Mouse (Mus musculus) natural killer cell, adult 2 months (primary cell): ENCODE measurements at regions not wholly inside any gene's neighbourhood (a gene's known extent, or its start where the extent isn't known, plus 50 kb on each side); places are given as distances from the start of the nearest gene placed in this dataset.

ENCODE experiments used
- DNase-seq, 2 experiments: peaks; one replicate each; pipeline ENCODE4 v3.0.0; 2022; ENCODE audit warnings: low spot score in 2 of 2

DNA sequence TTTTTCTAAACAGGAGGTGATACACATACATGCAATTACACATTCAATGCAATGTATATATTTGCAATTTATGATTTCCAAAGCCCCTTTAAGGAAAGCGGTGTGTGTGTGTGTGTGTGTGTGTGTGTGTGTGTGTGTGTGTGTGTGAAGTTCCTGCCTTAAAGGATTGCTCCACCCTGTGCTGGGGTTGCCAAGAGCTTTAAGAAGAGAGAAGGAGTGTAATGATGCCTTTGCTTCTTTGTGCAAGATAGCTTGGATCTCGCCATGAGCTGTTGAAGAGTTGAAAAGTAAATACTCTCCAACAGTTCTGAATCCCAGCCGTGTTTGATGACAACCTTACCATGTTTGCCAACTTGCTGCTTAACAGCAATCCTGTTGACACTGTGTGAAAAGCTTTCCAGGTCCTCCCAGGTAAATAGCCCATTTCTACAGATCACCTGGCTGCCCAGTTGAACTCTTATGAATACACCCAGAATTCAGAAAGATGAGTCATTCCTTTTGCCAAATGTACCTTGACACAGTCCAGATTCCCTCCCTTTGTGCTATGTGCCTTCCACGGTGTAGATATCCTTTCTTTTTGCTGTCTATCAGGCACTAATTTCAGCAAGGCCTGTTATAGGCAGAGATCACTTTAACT lies 216.3 kb downstream of the Ikzf2 start:
- no peak for DNase-seq

DNA sequence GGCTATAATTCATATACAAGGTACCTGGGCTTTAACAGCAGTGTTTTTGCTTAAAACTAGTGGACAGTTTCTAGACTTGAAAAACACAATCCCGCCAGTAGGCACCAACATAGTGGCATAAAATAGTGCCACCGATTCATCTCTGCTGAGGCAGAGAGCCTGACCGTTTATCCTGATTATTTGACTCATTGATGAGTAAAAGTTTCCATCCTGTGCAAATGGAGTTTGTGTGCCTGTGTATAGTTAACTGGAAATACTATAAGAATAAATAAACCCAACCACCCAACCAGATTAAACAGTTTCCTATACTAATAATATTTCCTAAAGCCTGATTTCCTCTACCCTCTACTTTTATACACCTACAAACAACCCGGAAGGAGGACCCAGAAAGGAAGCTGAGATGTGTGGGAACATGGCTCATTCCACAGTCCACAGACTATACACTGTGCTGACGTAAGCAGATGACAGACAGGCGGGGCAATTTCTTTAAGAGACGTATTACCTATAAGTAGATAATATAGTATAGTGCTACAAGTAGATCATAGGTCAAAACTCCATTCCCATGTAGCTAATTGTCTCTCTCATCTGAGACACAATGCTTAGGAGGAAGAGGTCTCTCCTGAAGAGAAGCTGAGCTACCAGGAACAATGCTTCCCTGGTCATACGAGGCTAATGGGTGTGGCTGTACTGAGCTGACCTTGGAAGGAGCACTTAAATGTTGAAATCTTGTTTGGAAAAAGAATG lies 217.7 kb downstream of the Ikzf2 start:
- no peak for DNase-seq

DNA sequence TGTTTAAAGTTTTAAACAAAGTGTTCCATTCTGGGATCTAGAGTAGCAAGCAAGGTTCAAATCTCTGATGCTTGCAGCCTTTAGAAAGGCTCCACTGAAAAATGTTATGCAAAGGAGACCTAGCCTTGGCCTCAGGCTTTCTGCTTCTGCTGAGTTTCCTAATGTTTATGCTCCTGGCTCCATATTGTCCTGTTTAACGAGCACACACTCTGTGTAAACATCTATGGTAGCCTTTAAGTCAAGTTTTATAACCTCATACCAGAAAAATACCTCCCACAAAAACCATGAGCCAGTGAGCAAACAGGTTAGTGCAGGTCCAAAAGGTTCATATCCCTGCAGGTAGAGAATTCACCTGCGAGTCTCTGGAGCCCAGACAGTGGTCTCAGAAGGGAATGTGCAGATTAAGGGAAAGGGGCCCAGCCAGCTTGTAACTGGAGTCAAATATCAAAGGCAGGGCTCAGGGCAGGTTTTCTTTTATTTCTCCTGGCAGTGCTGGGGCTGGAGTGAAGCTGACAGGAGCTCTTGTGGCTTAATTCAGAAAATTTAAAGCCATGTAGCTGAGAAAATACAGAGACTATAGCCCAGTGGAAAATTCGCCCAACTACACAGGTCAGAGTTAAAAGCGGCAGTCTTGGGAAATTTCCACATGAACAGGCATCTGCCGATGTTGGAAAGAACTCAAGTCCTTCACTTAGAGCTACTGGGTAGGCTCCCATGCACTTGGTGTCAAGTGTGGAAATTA lies 220.3 kb downstream of the Ikzf2 start:
- no peak for DNase-seq

DNA sequence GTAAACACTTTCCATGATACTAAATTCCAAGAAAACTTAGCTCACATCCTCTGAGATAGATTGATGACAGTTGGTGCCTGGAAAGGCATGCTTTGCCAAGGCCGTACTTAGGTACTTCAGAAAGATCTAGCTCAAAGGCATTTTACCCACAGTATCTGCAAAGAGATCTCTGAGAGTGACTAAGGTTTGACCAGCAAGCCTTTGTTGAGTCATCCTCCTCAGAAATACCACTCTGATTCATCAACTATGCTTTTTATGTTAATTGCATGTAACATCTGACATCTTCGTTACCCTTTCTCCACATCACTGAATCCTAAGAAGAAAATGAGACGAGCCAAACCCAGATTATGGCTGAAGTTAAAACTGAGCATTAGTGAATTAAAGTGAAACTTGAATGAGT lies 225.9 kb downstream of the Ikzf2 start:
- no peak for DNase-seq

DNA sequence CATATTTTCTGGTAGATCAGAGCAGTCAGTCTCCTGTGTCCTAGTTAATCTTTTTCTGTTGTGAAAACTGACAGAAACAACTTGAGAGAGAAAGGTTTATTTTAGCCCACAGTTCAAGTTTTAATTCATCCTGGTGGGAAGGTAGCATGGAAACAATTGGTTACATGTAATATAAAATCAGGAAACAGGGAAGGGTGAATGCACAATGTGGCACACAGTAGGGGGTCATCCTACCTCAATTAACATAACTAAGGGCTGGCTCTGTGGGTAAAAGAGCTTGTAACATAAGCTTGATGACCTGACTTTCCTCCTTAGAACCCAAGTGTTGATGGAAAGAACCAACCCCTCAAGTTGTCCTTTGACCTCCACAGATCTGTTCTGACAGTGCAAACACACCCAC lies 227.1 kb downstream of the Ikzf2 start:
- no peak for DNase-seq

DNA sequence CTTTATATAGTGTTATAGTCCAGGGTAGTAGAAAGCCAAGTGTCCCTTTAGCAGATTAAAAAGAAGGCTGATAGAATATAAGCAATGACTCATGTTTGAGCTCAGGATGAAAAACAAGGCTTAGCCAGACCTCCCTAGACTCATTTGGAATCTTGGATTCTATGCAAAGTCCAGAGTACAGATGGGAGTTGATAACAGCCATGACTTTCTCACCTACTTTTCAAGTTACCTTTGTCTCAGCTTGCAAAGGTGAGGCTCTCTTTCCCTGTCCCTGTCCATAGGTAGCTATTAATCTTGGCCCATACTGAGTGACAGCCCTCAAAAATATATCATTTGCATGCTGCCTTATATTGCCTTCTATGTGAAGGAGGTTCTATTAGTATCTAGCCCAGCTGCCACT lies 229.6 kb downstream of the Ikzf2 start:
- no peak for DNase-seq

DNA sequence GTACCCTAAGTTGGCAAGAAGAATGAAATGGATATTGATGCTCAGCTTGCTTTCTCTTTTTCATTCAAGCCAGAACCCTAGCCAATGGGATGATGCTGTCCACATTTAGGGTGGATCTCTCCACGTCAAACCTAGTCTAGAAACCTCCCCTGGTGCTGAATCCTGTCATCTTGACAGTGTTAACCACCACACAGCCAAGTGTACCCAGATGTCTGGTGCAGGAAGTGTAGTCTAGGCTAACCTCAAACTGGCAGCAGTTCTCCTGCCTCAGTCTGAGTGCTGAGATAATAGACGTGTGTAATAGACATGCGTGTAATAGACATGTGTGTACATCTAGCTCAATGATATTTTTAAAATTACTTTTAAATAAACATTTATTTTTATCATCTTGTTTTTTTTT lies 233.1 kb downstream of the Ikzf2 start:
- peak in 1 of 2 experiments; percentile 5 for DNase-seq

DNA sequence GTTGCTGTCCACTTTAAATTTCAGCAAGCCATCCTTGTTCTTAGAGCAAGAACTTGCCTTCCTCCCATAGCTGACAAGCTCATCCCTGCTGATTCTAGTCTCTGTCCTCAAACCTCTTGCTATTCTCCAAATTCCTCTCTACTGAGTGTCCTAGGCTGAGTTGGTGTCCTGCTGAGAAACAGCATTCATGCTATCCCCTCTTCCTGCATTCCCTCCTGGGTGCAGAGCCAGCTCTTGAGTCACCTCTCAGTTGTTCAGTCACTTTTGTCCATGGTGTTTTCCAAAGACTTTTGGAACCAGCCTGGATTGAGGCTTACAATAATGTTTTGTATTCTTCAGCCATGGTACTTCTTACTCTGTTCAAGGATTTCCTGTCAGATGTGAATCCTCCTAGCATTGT lies 234.1 kb downstream of the Ikzf2 start:
- DNase-seq, result no peak

DNA sequence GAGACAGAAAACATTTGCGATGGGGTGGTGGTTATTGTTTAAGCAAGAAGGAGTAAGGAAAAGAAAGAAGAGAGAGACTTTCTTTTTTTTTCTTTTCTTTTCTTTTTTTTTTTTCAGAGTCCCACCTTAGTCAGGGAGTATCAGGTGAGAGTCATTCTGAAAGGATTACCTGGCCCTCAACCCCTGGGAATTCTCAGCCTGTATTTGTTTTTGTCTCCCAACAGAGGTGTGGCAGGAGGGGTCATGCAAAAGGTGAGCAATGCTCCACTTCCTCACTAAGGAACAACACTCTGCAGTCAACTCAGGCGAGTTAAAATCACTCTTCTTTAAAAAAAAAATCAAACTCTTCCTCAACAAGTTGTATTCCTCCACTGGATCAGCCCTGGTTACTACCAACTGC lies 236.6 kb downstream of the Ikzf2 start:
- DNase-seq, result no peak

DNA sequence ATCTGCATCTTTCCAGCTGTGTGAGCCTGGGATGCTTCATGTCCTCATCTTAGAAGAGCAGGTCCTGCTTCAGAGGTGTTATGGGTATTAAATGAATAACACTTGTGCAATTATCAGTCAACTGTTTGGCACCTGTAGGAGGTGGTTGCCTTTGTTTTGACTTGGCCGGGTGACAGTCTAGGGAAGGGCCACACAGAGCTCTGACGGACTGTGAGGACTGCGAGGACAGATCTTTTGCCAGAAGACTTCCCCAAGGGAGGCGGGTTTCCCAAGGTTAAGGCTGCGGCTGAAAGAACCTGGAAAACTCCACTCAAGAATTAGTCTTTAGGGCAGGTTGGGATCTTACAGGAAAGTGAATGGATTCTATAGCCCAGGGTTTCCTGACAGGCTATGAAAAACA lies 239.8 kb downstream of the Ikzf2 start:
- no peak for DNase-seq

DNA sequence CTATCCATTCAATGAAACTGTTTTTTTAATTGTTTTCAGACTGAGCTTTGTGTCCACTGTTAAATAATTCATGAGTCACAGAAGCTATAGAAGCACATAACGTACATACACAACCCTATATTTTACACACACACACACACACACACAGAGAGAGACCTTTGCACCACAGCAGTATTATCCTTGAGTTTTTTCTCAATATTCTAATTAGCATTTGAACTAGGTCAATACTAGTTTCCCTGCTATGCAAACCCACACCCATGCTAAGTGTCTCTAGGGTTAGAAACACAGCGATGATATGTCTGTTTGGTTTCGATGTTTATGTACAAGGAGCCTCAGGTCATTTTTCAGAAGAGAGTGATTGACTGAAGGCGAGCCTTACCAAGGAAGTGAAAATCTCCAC lies 242.3 kb downstream of the Ikzf2 start:
- no peak for DNase-seq

DNA sequence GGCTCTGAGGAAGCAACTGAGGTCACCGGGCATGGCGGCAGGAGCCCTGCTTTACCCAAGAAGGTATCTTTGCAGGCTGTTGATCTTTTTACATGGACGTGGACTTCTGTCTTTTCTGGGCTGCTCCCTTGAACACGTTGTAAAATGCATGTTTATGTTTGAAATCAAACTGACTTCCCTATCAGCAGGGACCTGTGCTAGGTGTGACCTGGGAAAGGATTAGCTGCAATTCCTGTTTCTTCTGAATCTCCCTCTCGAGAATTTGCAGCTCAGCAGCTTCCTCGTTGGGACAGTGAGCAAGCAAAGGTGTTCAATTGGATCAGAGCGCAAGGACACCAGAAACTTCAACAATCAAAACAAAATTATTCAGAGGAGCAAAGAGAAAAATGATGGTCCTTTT lies 243.6 kb downstream of the Ikzf2 start:
- DNase-seq, result no peak

DNA sequence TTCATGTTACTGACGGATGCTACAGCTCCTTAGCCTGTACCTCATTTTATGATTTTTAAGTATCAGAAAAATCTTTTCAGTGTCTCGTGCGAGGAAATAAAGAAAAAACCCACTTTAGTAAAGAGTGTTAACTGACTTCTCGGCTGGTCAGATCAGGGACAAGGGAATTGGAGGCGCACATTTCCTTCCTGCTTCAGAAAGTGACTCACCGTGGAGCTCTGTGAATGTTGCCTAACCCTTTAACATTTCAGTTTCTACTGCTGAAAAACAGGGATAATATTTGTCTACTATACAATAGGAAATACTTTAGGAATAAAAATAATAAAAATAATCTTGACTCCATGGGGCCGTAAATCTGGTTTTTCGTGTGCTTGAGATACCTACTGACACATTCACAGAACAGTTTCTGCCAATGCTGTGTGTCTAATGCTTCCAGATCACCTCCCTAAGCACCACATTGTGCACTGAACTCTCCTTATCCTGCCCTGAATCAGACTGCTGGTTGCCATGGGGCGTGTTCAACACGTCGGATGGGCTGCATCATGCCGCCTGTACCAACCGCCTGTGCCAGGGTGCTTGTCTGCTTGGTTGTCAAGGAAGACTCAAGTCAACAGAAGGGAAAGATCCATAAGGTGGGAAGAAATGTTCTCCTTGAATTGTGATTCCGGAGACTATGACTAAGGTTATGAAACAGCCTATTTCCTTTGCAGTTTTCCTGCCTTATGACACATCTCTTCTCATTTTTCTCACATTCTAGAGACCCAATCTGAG lies 246.3 kb downstream of the Ikzf2 start:
- no peak for DNase-seq

DNA sequence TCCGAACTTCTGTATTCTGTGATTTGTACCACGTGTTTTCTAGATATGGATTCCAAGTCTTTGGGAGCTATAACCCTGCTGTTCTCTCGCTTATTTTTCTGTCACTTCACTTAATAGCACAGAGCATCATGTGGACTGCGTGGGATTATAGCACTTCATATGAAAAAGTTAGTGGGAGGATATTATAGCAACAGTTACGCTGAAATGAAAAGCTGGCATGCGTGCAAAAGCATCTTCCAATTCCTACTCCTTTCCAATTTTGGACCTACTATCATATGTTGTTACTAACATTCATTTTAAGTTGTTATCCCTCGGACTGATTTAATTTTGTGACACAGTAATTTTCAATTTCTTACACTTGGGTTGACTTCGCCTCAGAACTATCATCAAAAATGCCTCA lies 250.0 kb downstream of the Ikzf2 start:
- DNase-seq, result no peak

DNA sequence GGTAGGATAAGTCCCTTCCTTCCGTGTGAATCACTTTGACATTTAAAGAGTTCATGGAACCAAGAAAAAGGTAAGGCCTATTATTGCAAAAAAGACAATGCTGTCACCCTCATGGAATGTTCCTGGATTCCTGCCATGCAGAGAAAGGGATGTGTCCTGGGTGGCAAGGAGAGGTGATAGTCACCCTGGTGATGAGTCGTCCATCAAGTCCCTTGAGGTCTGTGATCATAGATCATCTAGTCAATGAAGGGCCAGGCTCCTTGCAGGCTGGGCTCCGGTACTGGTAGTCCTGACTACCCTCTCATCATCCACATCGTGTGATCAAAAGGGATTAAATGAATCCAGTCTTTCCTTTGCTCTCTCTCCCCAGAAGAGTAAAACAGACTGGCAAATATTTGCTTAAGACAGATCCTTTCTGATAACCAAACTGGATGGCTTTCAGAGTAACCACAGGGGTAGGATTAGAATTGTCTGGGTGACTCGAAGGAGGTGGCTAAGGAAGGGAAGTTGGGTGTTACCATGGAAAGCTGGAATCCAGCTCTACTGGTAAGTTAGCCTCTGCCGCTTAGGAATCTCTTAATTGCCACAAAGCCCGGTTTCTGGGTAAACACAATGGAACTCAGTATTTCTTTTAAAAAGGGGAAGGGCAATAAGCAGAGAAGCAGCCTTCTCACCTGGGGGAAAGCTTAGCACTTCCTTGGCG lies 253.2 kb downstream of the Ikzf2 start:
- no peak for DNase-seq

DNA sequence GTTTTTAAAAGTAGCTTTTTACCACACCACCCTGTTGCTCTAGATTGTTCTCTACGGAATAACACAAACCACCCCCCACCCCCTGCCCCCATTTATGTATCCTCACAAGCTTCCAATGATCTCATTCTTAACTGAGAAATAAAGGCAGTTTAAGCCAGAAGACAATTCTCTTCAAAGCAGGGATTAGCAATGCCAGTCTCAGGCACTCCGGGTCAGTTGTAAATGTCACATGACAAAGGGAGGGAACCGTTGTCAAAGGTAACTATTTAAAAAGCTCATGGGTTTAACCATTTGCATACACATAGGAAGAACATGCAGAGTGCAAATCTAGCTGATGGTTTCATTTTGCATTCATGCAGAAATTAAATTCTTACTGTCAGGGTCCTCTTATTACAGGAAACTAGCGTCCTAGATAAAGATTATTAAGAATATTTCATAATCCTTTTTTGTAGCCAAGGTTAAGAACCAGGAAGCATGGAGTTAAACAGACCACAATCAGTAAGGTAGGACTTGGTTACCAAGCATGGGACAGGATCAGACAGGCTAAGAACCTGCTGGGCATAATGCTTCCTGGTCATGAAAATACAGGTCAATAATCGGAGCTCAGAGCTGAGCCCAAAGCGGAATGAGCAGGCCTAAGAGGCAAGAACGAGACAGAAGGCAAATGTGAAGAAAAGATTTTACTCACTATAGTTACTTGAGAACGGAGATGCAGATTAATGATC lies 256.2 kb downstream of the Ikzf2 start:
- no peak for DNase-seq

DNA sequence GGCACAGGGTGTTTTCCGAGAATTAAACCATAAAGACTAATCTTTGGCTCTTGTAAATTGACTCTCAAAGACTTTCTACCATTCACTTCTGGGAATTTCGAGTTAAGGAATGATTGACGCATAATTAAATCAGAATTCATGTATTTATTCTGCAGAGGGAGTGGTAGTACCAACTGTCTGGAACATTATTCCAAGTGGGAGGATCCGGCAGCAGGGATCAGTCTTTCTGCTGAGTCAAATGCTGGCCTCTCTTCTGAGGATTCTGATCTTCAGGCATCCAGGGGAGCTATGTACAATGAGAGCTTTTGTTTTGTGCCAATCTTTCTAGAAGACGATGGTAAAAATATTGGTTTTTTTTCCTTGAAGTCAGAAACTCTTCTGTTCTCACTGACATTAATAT lies 257.4 kb downstream of the Ikzf2 start:
- DNase-seq, result no peak

DNA sequence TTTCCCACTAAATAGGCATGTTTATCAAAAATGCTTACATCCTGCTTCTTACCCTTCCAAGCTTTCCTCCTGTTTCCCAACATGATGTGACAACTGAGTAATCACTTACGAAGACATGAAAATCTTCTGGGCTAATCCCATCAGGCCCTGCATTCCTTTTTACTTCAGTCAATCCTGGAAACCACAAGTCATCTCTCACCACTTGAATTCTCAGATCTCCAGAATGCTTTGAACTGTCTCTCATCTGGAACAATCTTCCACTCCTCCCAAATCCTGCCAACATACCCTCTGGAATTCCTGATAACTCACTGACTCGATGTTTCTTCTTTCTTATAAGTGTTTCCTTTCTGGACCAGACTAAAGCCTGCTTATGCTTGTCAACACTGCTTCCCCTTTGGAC lies 289.4 kb downstream of the Ikzf2 start:
- DNase-seq, result no peak

DNA sequence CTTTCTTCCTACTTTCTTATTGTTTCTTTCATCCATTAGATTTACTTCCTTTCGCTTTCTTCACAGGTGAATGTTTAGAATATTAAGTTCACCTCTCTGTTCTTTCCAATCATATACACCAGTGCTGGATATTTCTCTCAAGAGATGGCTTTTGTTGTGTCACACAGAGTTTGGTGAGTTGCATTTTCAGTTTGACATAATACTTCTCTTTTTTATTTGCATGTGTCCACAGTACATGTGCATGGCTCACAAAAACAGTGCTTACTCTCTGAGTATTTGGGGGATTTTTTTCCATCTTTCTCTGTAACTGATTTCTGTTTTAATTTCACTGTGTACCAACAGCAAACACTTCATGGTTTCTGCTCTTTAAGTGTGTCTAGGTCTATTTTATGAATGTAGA lies 274.5 kb upstream of the Erbb4 start:
- no peak for DNase-seq

DNA sequence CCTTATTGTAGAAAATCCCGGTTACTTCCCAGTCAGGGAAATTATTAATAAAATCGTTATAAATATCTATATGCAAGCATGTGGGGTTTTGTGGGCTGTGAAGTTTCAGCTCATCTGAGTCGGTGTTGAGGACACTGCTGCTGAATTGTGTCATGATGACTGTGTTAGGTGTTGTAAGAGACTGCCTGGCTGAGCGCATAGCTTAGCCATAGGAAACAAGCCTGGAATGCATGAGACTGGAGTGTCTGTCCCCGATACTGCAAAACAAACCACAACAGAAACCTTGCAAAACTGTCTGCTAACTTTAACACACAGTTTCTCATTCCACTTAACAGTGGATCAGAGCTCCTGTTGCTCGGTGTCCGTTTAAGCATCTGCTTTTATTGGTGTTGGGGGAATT lies 271.9 kb upstream of the Erbb4 start:
- DNase-seq, result no peak
